Mouse (Mus musculus): ENCODE measurements around the gene Epb41l4b. TPM values are rescaled to one million over a fixed set of nuclear protein-coding genes. Genes with fewer than 3 reads are reported as not detected.

The Epb41l4b gene
- total and polyA plus RNA-seq, 2 experiments from 2014 or later: 1.8 to 6.2 TPM

- no peaks in the 10 kb centered on the region for H3K36me3 ChIP-seq (ENCODE audit: insufficient read depth)
- H3K4me1 ChIP-seq (ENCODE audit: insufficient read depth): peaks cover 7% of the 10 kb centered on the region
- H3K9ac ChIP-seq: no peak overlapping the region
- H3K9me3 ChIP-seq (ENCODE audit: low read length): no peaks in the 10 kb centered on the region
- 67% methylated on average over 6 of the region's 6 CpGs for WGBS
- H3K27me3 ChIP-seq (ENCODE audit: insufficient read depth, low read length): no peaks in the 10 kb centered on the region
- H3K4me3 ChIP-seq (ENCODE audit: low read depth, low read length): no peak overlapping the region
- H3K4me2 ChIP-seq (ENCODE audit: low read depth): no peak overlapping the region
- no peak for DNase-seq
- no peak overlapping the region for H3K27ac ChIP-seq (ENCODE audit: low read depth, low read length)
- no peak for TF ChIP-seq CTCF (IDR thresholded peaks at IDR 0.05; ENCODE audit: low read depth)
- no peak for ATAC-seq
These were observed 193.7 kb downstream of the Epb41l4b start for GRCm38 (mm10) chr4:56949494-56949893.

DNA sequence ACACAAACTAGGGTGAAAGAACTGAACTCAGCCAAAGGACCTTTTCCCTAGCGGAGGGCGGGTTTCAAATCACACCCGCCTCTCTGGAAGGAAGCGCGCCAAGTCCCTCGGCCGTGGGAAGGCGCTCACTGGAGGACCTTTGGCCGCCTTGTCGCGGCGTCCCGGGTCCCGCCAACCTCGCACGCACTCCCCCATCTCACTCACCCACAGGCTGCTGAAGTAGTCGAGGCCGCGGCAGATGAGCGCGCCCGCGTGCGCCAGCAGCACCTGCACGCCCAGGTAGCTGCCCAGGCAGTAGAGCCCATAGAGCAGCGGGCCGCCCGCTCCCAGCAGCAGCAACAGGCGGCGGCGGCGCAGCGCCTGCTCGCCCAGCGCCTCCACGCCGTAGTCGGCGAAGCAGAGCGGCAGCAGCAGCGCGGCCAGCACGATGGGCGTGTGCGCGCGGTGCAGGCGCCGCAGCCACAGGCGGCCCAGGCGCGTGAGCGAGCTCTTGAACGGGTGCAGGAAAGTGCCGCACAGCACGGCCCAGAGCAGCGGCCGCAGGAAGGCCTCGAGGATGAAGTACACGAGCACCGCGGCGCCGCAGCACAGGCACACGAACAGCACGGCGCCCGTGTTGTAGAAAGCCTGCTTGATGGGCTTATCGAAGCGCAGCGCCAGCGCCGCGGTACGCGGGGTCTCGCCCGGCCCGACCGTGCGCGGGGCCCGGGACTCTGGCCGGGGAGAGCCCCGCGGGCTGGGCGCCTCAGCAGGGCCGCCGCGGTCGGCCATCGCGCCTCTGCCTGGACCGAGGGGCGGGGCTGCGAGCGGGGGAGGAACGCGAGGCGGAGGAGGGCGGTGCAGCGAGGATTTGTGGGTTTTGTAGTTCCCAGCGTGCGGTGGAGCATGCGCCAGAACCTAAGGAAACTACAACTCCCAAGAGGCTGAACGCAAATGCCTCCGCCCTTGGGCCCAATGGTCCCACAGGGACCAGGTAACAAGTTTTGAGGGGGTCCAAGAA lies 196.3 kb downstream of the Epb41l4b start, which contains the start of gene Tmem245:
TSS of gene Tmem245 (minus strand) at position 797 of the 1,000 bp plus-strand sequence.
- Histone ChIP-seq H3K9ac (peak within 1 kb of the TSS; percentile 83), H3K4me2 (ENCODE audit: low read depth) (peak within 1 kb of the TSS; percentile 93), H3K36me3 (ENCODE audit: insufficient read depth) (no peaks in the 10 kb centered on the region), H3K27me3 (ENCODE audit: insufficient read depth, low read length) (no peaks in the 10 kb centered on the region), H3K4me1 (ENCODE audit: insufficient read depth) (peaks cover 7% of the 10 kb centered on the region), H3K9me3 (ENCODE audit: low read length) (no peaks in the 10 kb centered on the region), H3K27ac (ENCODE audit: low read depth, low read length) (peak within 1 kb of the TSS; percentile 91), H3K4me3 (ENCODE audit: low read depth, low read length) (peak within 1 kb of the TSS; percentile 92)
- WGBS: 1% methylated on average over 107 of the region's 107 CpGs
- TF ChIP-seq CTCF (IDR thresholded peaks at IDR 0.05; ENCODE audit: low read depth): no peak
- peak; percentile 94 for DNase-seq
- peak; percentile 98 for ATAC-seq

GRCm38 (mm10) chr4:56946180-56946579 lies 197.1 kb downstream of the Epb41l4b start:
- H3K4me1 ChIP-seq (ENCODE audit: insufficient read depth): peaks cover 7% of the 10 kb centered on the region
- under 1% methylated on average over 14 of the region's 14 CpGs for WGBS
- ATAC-seq: no peak
- peak; percentile 6 for DNase-seq
- no peaks in the 10 kb centered on the region for H3K27me3 ChIP-seq (ENCODE audit: insufficient read depth, low read length)
- H3K4me2 ChIP-seq (ENCODE audit: low read depth): peak overlapping the region; percentile 93
- peak overlapping the region; percentile 92 for H3K4me3 ChIP-seq (ENCODE audit: low read depth, low read length)
- H3K27ac ChIP-seq (ENCODE audit: low read depth, low read length): no peak overlapping the region
- no peak for TF ChIP-seq CTCF (IDR thresholded peaks at IDR 0.05; ENCODE audit: low read depth)
- no peaks in the 10 kb centered on the region for H3K36me3 ChIP-seq (ENCODE audit: insufficient read depth)
- H3K9ac ChIP-seq: peak overlapping the region; percentile 83
- H3K9me3 ChIP-seq (ENCODE audit: low read length): no peaks in the 10 kb centered on the region

GRCm38 (mm10) chr4:56944286-56944685 lies 199.0 kb downstream of the Epb41l4b start:
- Histone ChIP-seq H3K9ac (no peak overlapping the region), H3K27ac (ENCODE audit: low read depth, low read length) (no peak overlapping the region), H3K4me2 (ENCODE audit: low read depth) (no peak overlapping the region), H3K36me3 (ENCODE audit: insufficient read depth) (no peaks in the 10 kb centered on the region), H3K4me3 (ENCODE audit: low read depth, low read length) (no peak overlapping the region), H3K4me1 (ENCODE audit: insufficient read depth) (peaks cover 7% of the 10 kb centered on the region), H3K27me3 (ENCODE audit: insufficient read depth, low read length) (no peaks in the 10 kb centered on the region), H3K9me3 (ENCODE audit: low read length) (no peaks in the 10 kb centered on the region)
- WGBS: 61% methylated on average over 4 of the region's 4 CpGs
- no peak for TF ChIP-seq CTCF (IDR thresholded peaks at IDR 0.05; ENCODE audit: low read depth)
- DNase-seq: no peak
- ATAC-seq: no peak

DNA sequence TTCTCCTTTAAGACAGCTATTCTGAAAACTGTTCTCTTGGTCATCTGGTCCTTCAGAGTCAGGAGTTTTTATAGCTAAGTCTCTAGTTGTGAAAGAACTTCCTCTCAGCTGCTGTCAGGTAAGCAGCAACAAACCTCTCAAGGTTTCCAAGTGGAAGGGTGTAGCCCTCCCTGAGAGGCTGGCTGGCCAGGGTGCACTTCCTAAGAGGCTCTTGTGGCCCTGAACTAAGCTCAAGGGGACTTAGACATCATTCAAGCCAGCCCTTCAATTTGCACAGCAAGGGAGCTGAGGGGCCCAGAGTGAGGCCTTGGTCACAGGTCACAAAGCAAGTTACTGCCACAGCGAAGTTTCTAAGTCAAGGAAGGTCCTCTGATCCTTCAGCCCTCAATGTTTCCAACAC lies 200.0 kb downstream of the Epb41l4b start:
- DNase-seq: no peak
- 51% methylated on average over 1 of the region's 1 CpGs for WGBS
- Histone ChIP-seq H3K4me1 (ENCODE audit: insufficient read depth) (peaks cover 7% of the 10 kb centered on the region), H3K4me2 (ENCODE audit: low read depth) (no peak overlapping the region), H3K4me3 (ENCODE audit: low read depth, low read length) (no peak overlapping the region), H3K9ac (no peak overlapping the region), H3K27me3 (ENCODE audit: insufficient read depth, low read length) (no peaks in the 10 kb centered on the region), H3K36me3 (ENCODE audit: insufficient read depth) (no peaks in the 10 kb centered on the region), H3K27ac (ENCODE audit: low read depth, low read length) (no peak overlapping the region), H3K9me3 (ENCODE audit: low read length) (no peaks in the 10 kb centered on the region)
- TF ChIP-seq CTCF (IDR thresholded peaks at IDR 0.05; ENCODE audit: low read depth): no peak
- no peak for ATAC-seq

- peaks cover 7% of the 10 kb centered on the region for H3K4me1 ChIP-seq (ENCODE audit: insufficient read depth)
- 55% methylated on average over 1 of the region's 1 CpGs for whole genome bisulfite sequencing
- H3K4me3 ChIP-seq (ENCODE audit: low read depth, low read length): no peak overlapping the region
- H3K9ac ChIP-seq: no peak overlapping the region
- H3K9me3 ChIP-seq (ENCODE audit: low read length): no peaks in the 10 kb centered on the region
- no peaks in the 10 kb centered on the region for H3K27me3 ChIP-seq (ENCODE audit: insufficient read depth, low read length)
- TF ChIP-seq CTCF (IDR thresholded peaks at IDR 0.05; ENCODE audit: low read depth): no peak
- H3K36me3 ChIP-seq (ENCODE audit: insufficient read depth): no peaks in the 10 kb centered on the region
- ATAC-seq (no peak), DNase-seq (no peak)
- no peak overlapping the region for H3K27ac ChIP-seq (ENCODE audit: low read depth, low read length)
- no peak overlapping the region for H3K4me2 ChIP-seq (ENCODE audit: low read depth)
These were observed 200.7 kb downstream of the Epb41l4b start for GRCm38 (mm10) chr4:56942567-56942966.

Other genes starting within 250 kb of the Epb41l4b start
- gene Tmem245, start 196.0 kb downstream of the Epb41l4b start, total RNA-seq (2014; rRNA removed): 14.0 and 24.7 TPM in 2 replicates
- 4.2 and 9.8 TPM in 2 replicates for gene Tmem245, start 196.0 kb downstream of the Epb41l4b start, polyA plus RNA-seq (2015; fragmentation: Nextera tagmentation; extraction: Ambion mirVana)
- gene Frrs1l, start 153.0 kb downstream of the Epb41l4b start, total RNA-seq (2014; rRNA removed): 41.9 and 43.4 TPM in 2 replicates
- 13.7 and 25.2 TPM in 2 replicates for gene Frrs1l, start 153.0 kb downstream of the Epb41l4b start, polyA plus RNA-seq (2015; fragmentation: Nextera tagmentation; extraction: Ambion mirVana)
- 1.8 and 5.7 TPM in 2 replicates for gene Ptpn3, start 158.4 kb upstream of the Epb41l4b start, total RNA-seq (2014; rRNA removed)
- 0.92 and 1.2 TPM in 2 replicates for gene Ptpn3, start 158.4 kb upstream of the Epb41l4b start, polyA plus RNA-seq (2015; fragmentation: Nextera tagmentation; extraction: Ambion mirVana)

All from forebrain, postnatal 0 days (tissue).